Mouse (Mus musculus) T-helper 2 cell (primary cell): ENCODE measurements at regions not wholly inside any gene's neighbourhood (a gene's known extent, or its start where the extent isn't known, plus 50 kb on each side); places are given as distances from the start of the nearest gene placed in this dataset.

Source experiments
- in situ Hi-C: fragments of 300-600 bp; cut with MboI, MseI; formaldehyde crosslinking; loops from one replicate; pipeline ENCODE4 v1.15.1; 2025; ENCODE audit warnings: high pct_unique_total_duplicates

DNA sequence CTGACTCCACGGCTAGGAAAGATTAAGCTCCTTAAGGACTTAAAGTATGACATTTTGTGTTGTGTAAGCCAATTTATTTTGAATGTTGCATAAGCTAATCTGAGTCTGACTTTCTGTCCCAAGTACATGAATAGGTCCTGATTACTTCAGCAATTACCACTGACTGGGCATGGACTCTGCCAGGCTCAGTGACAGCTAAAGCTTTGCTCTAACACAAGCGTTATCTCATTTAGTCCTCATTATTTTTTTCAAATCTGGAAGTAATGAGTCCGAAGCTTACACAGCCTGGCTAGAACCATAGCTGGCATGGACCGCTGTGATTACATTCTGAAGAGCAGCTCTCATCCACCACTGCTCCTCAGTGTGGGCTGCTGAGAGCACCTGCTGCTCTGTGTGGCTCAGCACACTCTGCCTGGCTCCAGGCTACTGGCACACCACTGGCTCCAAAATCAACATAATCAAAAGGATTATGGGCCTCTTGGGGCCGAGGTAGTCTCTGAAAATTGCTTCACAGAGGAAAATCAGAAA lies 753.0 kb upstream of the Jmjd1c start:
- in situ Hi-C loops: no loop called here

- in situ Hi-C loops: no loop called here
Observed at GRCm38 (mm10) chr10:66348398-66348797, 747.5 kb upstream of the Jmjd1c start.

GRCm38 (mm10) chr10:66351036-66351435 lies 744.9 kb upstream of the Jmjd1c start:
- in situ Hi-C loops: no loop called here

- in situ Hi-C loops: no loop called here
Observed at GRCm38 (mm10) chr10:66354072-66354471, 741.9 kb upstream of the Jmjd1c start.

DNA sequence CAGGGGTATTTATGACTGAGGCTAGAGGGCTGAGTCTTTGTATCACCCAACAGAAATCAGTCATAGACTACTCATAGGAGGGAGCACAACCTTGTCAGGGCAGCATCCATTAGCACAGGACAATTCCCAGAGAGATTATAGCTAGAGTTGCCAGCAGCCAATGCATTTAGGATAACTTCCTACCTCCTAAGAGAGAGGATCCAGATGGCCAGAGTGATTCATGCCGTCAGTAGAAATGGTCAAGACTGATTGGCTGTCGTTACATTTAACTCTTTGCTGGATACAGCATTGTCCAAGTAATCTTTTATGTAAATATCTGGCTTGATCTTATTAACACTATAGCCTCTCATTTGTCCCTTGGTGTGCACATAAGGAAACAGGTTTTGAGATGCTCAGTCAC lies 740.9 kb upstream of the Jmjd1c start:
- in situ Hi-C loops: no loop called here

GRCm38 (mm10) chr10:66357736-66358135 lies 738.2 kb upstream of the Jmjd1c start:
- in situ Hi-C loops: no loop called here

DNA sequence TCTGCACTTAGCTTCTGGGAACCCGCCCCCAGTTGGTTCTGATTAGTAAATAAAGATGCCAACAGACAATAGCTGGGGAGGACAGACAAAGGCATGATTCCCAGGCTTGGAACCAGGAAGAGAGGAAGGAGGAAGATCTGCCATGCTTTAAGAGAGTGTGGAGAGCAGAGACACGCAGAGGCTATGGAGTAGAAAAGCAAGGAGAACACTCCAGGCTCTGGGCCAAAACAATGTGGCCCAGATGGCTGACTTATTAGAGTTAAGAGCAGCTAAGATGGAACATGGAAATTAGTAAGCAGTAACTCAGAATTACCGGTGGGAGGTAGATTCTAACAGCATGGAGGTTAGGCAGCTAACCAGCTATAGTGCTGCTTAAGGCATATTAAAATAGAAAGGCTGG lies 725.8 kb upstream of the Jmjd1c start:
- in situ Hi-C loops: no loop called here

- in situ Hi-C loops: no loop called here
Observed at GRCm38 (mm10) chr10:66371756-66372155, 724.2 kb upstream of the Jmjd1c start.
